Mouse (Mus musculus): ENCODE data around the gene Rplp2. TPM values are rescaled to one million over a fixed set of nuclear protein-coding genes. Genes with fewer than 3 reads are reported as not detected.

Rplp2 gene
- total RNA-seq, 2 experiments from 2014 or later: 1,094 to 1,114 TPM

DNA sequence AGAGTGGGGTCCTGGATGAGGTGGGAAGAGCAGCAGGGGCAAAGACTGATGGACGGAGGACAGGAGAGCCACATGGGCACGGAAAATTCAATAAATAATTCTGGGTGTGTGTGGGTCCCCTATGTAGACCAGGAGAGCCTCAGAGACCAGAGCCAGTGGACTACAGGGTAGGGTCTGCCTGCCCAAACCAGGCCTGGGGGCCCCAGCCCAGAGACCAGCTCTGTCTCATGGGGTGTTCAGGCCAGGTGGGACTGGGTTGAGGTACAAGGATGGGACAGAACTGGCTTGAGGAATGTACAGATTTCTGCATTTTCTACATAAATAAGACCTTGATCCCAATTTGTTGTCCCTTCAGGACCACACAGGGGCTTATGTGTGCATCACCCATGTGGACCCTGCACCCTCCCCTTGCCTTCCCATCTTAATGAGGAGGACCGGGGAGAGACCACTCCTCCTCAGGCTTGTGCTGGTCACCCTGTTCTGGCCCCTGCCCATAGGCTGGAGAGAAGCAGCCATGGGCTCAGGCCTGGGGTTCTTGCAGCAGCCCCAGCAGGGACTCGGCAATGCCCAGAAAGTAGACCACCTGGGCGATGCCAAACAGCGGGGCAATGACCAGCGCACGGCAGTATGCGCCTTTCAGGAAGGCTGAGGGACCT lies 16.5 kb upstream of the Rplp2 start:
- no peak for DNase-seq

DNA sequence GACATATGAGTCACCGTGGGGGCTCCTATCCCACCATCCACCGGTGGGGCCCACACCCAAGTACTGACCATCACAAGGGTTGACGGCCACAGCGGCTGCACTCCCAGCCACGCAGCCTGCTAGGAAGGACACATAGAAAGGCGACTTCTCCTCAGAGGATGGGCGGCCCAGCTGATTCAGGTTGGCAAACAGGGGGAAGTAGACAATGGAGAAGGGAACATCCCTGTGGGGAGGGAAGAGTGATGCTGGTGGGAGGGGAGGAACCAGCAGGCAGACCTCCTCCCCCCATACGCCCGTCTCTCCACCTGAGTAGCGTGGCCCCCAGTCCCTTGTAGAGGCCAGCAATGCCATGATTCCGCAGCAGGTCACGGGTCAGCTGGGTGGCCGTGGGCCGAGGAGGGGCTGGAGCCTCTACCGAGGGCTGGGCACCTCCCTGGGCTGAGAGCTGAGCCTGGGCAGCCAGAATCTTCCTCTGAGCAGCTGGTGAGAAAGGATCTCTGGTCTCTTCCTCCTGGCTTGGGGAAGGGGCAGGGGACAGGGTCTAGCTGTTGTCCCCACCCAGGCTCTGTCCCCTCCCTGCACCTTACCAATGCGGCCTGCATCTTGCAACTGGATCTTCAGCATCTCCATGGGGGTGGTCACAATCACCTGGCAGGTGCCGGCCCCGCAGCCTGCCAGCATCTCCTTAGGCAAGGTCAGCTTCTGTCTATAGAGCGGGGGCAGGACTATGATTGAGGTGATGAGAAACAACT lies 15.6 kb upstream of the Rplp2 start:
- DNase-seq: no peak

DNA sequence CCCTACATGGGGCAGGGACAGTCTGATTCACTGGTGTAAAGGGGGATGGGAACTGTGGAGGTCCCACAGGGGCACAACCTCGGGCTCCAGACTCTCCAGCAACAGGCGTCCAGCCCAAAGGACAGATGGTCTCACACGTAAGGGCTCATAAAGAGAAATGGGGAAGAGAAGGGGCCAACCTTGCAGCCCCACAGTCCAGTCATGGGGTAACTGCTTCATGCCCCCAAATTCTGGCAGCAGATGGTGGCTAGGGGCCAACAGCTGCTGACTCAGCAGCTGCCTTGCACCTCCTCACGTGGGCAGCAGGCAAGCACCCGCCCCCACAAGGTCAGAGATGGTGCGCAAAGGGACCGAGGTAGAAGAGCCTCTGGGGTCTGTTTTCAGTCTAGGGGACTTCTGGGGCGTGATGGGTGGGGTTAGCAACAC lies 15.0 kb upstream of the Rplp2 start:
- peak; percentile 89 to 92 for DNase-seq

DNA sequence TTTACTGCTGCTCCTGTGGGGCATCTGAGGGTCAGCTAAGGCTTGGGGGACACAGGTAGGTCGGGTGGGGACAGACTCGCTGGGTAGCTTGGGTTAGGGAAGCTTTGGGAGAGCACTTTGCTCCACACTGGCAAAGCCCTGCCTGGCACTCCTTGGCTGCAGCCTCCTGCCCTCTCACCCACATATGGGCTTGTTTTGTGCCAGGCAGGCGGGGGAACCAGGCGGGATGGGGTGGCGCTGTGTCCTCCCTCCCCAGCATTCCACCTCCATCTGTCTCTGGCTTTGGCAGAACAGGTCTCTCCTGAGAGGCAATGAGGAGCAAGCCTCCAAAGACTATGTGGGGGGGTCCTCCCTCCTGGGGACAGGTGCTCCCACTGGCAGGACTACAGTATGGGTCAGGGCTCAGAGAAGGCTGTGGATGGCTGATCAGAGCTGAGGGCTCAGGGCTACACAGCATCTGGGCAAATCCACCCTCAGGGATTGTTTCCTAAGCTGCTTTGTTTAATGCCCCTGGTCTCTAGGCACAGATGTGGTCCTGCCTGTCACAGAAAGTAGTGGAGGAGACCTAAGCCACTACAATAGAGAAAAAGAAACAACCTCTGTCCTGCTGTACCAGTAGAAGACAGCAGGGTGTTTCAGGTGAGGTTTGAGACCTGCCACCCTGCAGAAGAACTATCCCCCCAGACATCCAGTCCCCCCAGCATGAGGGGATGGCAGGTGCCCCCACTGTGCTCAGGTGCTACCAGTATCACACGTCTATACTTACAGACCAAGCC lies 14.2 kb upstream of the Rplp2 start:
- DNase-seq: peak; percentile 82 to 88

DNA sequence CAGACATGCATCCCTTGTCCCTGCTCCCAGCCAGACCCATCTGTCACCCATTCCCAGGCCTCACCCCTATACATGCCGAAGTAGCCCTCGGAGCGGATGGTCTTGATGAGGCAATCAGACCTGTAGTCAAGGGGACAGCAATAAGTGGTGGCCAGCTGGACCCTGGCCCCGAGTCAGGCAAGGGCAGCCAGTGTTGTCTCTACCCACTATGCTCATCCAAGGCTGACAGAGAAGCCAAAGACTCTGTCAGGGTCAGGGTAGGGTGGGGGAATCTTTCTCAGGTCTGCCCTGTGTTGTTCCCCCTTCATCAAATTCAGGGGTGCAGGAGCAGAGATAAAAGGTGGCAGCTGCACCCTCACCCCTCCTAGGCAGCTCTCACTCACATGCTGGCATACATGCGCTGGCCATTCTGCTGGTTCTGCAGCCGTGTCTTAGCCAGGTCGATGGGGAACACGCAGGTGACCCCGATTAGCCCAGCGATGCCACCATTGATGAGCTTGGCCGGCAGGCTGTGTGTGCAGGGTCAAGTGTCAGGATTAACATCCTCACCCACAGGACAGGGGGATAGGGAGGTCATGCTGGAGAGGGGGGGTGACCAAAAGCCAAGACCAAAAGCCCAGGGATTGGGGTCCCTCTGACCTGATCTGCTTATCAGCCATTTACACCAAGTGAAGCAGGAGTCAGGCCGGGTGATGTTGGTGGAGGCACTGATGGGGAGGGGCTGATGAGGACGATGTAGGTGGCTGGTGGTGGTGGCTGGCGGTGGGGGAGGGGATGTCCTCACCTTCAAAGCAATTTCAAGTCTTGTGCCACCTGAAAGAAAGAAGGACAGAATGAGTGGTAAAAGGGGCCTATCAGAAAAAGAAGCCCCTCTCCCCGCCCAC lies 13.4 kb upstream of the Rplp2 start:
- DNase-seq: no peak

DNA sequence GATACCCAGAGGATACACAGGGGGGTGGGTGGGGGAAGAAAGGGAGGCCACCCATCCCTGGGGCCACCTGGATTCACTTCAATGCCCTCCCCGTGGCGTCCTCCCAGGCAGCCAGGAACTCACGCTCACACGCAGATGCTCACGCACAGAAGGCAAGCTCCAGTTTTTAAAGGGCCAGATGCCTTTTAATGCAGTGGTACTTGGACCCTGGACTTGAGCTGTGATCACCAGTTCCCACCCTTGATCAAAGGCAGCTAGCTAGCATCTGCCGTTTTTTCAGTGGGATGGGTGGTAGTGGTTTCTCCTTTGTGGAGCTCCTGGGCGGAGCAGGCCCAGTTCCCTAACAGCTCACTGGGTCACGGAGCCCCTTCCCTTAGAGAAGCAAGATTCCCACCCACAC lies 12.7 kb upstream of the Rplp2 start:
- peak; percentile 72 to 77 for DNase-seq

DNA sequence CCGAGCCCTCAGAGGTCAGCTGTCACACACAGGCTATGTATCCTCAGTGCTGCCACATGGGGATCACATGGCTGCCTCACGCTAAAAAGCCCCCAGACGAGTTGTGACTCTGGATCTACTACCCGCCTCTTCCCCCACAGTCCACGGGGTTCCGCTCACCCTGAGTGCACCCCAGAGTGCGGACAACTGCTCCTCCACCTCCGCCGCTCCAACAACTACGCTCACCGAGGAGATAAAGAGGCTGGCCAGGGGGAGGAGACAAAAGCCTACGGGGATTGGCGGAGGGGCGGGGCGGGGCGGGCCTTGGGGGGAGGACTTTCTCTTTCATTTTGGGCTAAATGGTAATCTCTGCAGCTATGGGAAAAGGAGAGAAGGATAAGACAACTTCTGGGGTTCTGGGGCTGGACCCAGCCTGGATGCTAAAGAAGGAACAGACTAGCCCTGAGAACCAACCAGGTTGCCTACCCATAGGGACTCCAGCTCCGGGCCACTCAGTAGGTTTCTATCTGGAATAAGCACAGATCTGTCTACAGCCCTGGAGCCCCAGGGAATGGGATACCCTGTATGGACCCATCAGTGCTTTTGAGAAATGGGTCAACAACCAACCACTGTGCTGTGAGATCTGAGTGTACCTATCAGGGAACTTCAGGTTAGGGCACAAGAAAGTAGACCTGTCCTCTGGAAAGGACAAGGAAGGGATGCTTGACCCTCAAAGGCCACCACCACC lies 11.9 kb upstream of the Rplp2 start:
- DNase-seq: peak; percentile 81 to 86

DNA sequence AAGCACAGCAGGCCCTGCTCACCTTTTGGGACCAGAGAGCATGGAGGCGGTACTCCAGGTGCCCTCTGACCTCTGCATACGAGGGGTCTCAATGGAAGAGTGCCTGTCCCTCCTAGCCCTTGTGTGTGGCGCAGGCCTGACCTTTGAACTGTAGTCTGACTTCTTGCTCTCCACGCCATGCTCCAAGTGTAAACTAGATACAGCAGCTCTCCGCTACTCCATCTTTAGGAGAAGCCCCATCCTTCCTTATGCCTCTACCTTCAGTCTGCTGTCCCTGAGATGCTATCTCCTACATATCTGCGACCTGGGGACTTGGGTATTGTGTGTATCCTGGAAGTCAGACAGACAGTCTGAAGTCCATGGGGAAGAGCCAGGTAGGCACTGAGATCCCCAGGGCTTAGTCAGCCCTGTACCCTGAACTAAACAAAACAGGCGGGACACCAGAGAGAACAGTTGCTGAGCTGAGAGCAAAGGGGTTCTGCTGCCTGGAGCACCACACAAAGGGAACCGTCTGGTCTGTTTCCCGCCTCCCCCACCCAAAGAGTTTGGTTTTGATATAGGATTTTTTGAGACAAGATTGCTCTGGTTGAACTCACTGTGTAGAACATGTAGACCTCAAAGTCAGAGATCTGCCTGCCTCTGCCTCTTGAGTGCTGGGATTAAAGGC lies 11.2 kb upstream of the Rplp2 start:
- no peak for DNase-seq

DNA sequence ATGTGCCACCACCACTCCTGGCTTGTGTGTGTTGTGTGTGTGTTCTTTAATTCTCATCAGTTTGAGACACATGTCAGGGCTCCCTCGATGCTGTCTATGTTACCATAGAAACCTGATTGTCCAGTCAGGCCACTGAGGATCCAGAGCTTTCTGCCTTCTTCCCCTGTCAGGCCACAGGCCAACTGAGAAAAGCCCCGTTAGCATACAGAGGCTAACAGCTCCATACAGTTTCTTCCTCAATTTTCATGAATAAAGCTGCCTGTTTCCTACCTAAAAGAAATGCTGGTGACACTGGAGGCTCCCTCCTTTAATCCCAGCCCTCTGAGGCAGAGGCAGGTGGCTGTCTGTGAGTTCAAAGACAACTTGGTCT lies 10.7 kb upstream of the Rplp2 start:
- DNase-seq: no peak

DNA sequence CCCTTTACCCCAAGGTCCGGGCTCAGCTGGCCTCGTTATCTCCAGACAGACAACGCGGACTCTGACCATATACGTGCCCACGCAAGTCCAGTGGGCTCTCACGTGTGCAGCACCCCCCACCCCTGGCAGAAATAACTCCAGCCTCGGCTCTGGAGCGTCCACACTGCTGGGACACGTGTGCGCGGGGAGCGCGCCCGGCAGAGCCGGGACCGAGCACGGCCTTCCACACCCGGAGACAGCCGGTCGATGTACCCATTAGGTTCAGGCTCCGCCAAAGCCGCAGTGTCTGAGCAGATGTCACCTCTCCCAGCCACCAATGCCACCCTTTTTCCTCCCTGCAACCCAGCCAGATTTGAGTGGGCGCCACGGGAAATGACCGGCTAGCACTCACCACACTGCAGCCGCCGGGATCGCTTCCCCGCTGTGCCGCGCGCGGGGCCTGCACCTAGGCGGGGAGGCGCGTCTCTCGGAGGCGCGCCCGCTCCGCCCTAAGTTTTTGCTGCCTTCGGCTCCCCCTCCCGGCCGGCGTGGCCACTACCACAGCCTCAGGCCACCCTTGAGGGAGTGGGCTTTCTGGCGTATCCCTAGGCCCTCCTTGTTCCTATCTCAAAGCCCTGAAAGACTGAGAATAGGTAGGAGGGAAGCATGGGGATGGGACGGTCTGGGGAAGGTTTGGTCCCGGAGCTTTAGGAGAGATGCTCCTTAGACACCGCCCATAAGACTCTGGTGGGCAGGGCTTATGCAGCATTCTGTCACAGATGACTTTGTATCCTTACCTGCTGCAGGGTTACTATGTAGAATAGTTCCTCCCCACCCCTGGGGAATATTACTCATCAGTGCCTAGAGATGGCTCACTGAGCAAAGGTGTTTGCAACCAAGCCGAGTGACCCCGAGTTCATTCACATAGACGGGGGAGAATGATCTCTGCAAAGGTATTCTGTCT lies 9.7 kb upstream of the Rplp2 start, which contains the start of gene Slc25a22:
Gene Slc25a22, minus strand, starts transcription at position 715 of the 943 bp plus-strand sequence.
- peak; percentile 88 to 93 for DNase-seq

DNA sequence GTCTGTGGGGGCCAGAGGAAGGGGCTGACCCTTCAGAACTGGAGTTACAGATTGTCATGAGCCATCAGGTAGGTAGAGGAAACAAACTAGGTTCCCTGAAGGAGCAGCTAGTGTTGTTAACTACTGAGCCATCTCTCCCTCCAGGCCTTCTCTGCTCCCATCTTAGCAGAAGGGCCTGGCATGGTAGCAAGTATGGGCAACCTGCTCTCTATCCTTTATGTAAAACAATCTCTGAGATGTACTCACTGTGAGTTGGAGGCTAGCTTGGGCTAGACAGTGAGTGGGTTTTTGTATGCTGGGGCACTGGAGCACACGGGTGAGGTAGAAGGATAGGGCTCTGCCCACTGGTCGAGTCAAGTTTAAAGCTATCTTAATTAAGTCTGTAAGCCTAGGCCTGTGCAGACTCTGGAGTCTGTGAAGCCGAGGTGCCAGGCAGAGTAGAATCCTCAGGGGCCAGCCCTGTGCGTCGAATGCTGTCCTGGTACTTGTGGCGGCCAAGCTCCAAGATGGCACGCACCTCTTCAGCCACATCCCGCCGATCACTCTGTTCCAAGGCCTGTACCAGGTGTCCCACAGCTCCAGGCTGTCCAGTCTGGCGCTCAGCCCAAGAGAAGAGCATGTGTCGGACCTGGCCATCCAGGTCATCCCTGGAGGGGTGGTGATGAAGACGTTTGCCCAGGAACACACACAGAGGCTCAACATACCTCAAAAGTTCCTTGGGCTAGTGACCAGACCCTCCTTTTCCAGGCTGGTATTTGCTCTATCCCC lies 8.8 kb upstream of the Rplp2 start:
- no peak for DNase-seq

DNA sequence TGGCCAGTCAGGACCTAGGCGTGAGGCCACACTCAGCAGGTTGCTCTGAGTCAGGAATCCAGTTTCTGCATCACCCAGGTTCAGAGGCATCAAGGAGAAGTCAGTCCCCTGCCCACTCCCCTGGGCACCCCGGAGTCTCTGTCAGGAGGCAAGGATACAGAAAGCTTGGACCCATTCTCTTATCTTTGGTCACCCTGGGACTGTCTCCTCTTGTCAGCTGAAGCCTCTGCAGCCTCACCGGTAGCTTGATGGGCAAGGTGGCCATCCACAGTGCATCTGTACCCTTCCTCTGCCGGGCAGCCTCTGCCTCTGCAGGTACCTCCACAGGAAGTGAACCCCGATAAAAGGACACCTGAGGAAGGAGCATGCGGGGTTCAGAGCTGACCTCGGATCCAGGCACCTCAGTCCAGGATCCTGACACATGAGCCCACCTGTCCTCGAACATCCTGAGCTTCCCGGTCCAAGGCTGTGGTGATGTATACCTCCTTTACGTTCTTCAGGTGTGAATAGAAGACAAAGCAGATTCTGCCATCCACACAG lies 8.0 kb upstream of the Rplp2 start:
- no peak for DNase-seq

DNA sequence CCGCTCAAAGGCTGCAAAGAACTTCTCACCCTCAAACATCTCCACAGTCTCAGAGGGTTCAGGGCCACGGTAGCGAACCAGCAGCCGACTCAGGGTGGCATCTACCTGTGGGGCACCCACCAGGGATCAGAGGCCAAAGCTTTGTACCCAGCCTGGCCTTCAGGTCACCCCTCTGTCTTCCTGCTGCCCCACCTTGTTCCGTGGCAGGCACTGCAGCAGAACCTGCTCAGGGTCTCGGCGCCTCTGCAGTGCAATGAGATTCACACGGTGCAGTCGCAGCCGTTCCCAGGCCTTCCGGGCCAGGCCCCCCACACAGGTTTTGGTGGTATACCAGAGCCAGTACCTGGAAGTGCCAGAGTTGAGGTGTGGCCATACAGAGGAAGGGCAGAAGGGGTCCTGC lies 7.4 kb upstream of the Rplp2 start:
- DNase-seq: no peak

DNA sequence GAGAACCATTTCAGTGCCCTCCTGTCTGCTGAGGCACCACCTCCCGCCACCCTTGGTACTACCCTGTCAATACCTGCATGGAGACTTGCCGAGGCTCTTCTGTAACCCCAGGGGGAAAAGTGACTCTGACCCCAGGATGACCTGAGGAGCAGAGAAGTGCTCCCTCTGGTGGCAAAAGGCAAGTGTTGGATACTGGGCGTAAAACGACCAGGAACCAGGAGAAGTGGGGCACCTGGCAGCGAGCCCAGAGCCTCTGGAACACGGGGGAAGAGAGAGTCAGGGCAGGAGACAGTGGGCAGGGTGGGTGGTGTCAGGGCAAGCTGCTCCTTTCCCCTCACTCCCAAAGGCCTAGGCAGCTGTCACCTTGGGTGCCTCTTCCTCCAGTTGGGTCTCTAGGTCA lies 6.6 kb upstream of the Rplp2 start:
- peak; percentile 74 to 83 for DNase-seq

DNA sequence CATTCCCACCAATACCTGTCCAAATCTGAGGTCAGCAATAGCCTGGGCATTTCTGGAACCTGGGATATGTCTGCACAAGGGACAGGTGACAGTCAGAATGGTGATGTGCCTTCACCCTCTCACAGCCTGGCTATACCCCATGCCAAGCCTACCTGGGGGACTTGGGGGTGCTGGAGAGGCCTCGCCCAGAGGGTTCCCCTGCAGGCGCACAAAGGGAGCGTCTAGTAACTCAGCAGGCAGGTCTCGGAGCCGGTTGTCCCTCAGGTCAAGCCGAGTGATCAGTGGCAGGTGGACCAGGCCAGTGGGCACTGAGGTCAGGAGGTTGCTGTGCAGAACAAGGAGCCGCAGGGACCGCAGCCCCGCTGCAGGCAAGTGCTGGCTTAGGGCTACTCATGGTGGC lies 5.7 kb upstream of the Rplp2 start:
- DNase-seq: no peak

DNA sequence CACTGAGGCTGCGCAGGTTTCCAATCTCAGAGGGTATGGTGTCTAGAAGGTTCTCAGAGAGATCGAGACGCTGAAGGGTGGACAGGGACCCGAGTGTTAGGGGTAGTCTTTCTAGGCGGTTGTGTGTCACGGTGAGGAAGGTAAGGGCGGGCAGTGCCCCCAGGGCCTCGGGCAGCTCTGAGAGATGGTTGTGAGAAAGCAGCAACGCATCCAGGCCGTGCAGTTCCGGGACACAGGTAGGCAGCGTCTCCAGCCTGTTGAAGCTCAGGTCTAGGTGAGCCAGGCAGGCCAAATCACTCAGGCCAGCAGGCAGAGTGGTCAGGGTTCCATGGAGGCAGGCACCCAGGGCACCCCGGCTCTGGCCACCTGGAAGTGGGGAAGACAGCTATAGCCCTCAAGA lies 5.0 kb upstream of the Rplp2 start:
- DNase-seq: no peak

DNA sequence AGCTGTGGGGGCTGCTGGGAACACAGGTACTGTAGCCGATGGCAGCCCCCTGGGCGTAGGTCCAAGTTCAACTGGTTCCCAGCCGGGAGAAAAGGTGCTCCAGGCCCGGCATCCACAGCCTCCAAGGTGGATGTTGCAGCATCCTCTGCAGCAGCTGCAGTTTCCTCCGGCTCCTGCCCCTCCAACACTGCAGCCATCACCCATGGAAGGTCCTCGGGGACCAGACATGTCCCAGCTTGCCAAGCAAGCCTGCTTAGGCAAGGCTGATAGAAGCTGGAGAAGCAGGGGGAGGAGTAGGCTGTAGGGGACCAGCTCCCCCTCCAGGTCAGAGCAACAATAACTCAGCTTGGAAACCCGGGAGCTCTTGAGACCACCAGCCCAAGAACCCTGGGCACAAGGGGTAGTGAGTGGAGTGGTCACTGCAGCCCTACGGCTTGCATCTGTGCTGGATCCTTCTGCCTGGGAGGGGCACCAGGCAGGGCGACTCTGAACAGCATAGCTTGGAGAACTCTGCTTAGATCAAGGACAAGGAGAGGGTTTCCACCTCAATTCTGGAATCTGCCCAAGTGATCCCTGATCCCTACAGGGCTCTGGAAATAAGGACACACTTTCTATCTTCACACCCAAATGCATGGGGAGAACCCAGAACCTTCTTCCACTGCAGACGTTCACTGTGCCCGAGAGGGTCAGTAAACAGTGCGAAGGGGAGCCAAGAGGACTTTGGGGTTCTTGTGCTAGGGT lies 3.9 kb upstream of the Rplp2 start:
- no peak for DNase-seq

DNA sequence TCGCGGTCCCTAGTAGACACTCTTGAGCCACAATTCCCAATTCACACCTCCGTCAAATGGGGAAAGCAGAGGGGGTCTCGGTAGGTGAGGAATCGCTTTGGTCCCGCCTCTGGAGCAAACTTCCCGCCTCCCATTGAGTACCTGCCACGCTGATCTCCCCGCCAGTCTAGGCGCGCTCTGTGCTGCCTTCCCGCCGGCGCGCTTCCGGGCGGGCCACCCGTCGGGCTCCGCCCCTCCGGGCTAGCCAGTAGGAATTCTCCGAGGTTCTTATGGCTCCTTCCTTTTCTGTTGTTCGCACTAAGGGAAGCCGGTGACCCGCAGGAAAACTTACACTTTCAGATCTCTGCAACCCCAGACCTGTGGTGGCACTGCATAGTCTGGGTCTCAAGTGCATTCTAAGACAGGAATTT lies 3.3 kb upstream of the Rplp2 start, which contains the start of gene Pidd1:
Gene Pidd1, minus strand, starts transcription at position 198 of the 410 bp plus-strand sequence.
- peak; percentile 85 to 90 for DNase-seq
